21 mouse cellular contexts compared by ENCODE assay signal in the genomic region with DNA sequence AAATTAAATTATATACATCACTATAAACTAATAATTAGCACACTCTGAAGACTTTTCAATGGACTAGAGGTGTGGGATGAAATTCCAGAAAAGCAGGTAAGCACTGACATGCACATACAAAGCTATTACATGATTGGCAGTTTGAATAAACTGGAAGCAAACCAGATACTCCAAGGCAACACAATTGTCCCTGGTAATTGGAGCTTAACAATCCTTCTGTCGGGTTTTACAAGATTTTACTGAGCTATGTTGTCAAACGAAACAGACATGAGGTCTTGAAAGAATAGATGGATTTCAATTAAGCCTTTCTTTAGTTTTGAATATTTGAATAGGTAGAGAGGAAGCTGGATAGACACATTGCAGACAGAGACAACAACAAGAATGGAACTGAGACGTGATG.
DNase-seq lines count a peak whose midpoint lies in the region; ATAC-seq and TF ChIP-seq lines count a peak whose summit lies in the region.
"Had no signal": no experiment of that assay in that cellular context is flagged by ENCODE, and none has a peak within 500 bp of the region (broad histone marks: within the 10 kb centered on the region; RNA-seq: fewer than 3 reads in every experiment).

No protein-coding gene starts in this region.

- H3K9me3 ChIP-seq in embryonic facial prominence, embryonic 11.5 days (replicated peaks; ENCODE audit: control insufficient read depth, low read length), result no peaks in the 10 kb centered on the region
- no peaks in the 10 kb centered on the region for H3K9me3 ChIP-seq in embryonic facial prominence, embryonic 10.5 days
- H3K9me3 ChIP-seq: embryonic facial prominence, embryonic 12.5 days; embryonic facial prominence, embryonic 15.5 days; forebrain, embryonic 10.5 days; forebrain, embryonic 12.5 days had no signal

- H3K4me2 ChIP-seq in embryonic facial prominence, embryonic 11.5 days (ENCODE audit: low read depth, low read length), result no peak overlapping the region
- H3K4me2 ChIP-seq: embryonic facial prominence, embryonic 12.5 days; embryonic facial prominence, embryonic 15.5 days; forebrain, embryonic 12.5 days had no signal

- no peak for ATAC-seq in embryonic facial prominence, embryonic 11.5 days (replicated peaks; ENCODE audit: insufficient number of reproducible peaks, low FRiP score, low TSS enrichment, low read depth)
- ATAC-seq: forebrain, embryonic 14.5 days; forebrain, embryonic 16.5 days had no signal

- H3K4me1 ChIP-seq in embryonic facial prominence, embryonic 11.5 days (ENCODE audit: control insufficient read depth, insufficient read depth, low read length), result no peaks in the 10 kb centered on the region
- H3K4me1 ChIP-seq in embryonic facial prominence, embryonic 10.5 days, result 0 out of 2 replicates have a peak, but pooled peaks cover 3% of the 10 kb centered on the region
- H3K4me1 ChIP-seq: embryonic facial prominence, embryonic 12.5 days; embryonic facial prominence, embryonic 15.5 days had no signal

- 38% methylated on average over 3 of the region's 3 CpGs for WGBS in embryonic facial prominence, embryonic 11.5 days
- 46% methylated on average over 3 of the region's 3 CpGs for WGBS in embryonic facial prominence, embryonic 10.5 days

- TF ChIP-seq CTCF in brain, embryonic 14.5 days (IDR thresholded peaks at IDR 0.05; ENCODE audit: borderline replicate concordance, extremely low read depth, insufficient read depth, insufficient read length), result no peak

- H3K27ac ChIP-seq in embryonic facial prominence, embryonic 11.5 days (replicated peaks; ENCODE audit: low read depth, low read length), result no peak overlapping the region
- no peak overlapping the region for H3K27ac ChIP-seq in embryonic facial prominence, embryonic 10.5 days (replicated peaks)
- H3K27ac ChIP-seq: embryonic facial prominence, embryonic 12.5 days; embryonic facial prominence, embryonic 15.5 days; forebrain, embryonic 10.5 days; forebrain, embryonic 12.5 days had no signal

- peak; percentile 33 for DNase-seq in embryonic facial prominence, embryonic 11.5 days (ENCODE audit: low spot score)
- DNase-seq in embryonic facial prominence, embryonic 10.5 days (ENCODE audit: low spot score), result no peak
- DNase-seq in brain, embryonic 14.5 days (ENCODE audit: low read depth), result peak; percentile 30
- peak; percentile 13 for DNase-seq in mesoderm, embryonic 11.5 days (ENCODE audit: low read depth, low spot score)
- no peak for DNase-seq in B cell, adult 2 months
- DNase-seq in urinary bladder, postnatal 36 days (ENCODE audit: low spot score in 2 of 2), result no peak
- DNase-seq: adrenal gland, adult 2 months; adrenal gland, postnatal 10 days; adrenal gland, postnatal 25 days; cerebellum, adult 11-12 months; cerebellum, adult 2 months; cerebellum, adult 9-10 months; cerebellum, postnatal 10 days; cerebellum, postnatal 25 days had no signal

- H3K36me3 ChIP-seq in embryonic facial prominence, embryonic 11.5 days (replicated peaks; ENCODE audit: control insufficient read depth, insufficient read depth, low read depth, low read length), result no peaks in the 10 kb centered on the region
- no peaks in the 10 kb centered on the region for H3K36me3 ChIP-seq in embryonic facial prominence, embryonic 10.5 days (replicated peaks)
- H3K36me3 ChIP-seq: embryonic facial prominence, embryonic 12.5 days; embryonic facial prominence, embryonic 15.5 days; forebrain, embryonic 10.5 days; forebrain, embryonic 12.5 days had no signal

- H3K9ac ChIP-seq in embryonic facial prominence, embryonic 11.5 days (replicated peaks; ENCODE audit: low read length), result no peak overlapping the region
- H3K9ac ChIP-seq: embryonic facial prominence, embryonic 12.5 days; embryonic facial prominence, embryonic 15.5 days; forebrain, embryonic 12.5 days had no signal

- TF ChIP-seq POLR2A in brain, embryonic 14.5 days (IDR thresholded peaks at IDR 0.05; ENCODE audit: borderline replicate concordance, extremely low read depth, insufficient read depth, insufficient read length, poor library complexity, severe bottlenecking), result no peak

- no peaks in the 10 kb centered on the region for H3K27me3 ChIP-seq in embryonic facial prominence, embryonic 11.5 days (ENCODE audit: control insufficient read depth, insufficient read depth, low read length)
- no peaks in the 10 kb centered on the region for H3K27me3 ChIP-seq in embryonic facial prominence, embryonic 10.5 days (replicated peaks; ENCODE audit: low read depth, poor library complexity, severe bottlenecking)
- H3K27me3 ChIP-seq: embryonic facial prominence, embryonic 12.5 days; embryonic facial prominence, embryonic 15.5 days; forebrain, embryonic 12.5 days had no signal

- no peak overlapping the region for H3K4me3 ChIP-seq in embryonic facial prominence, embryonic 11.5 days (ENCODE audit: low read depth, low read length)
- H3K4me3 ChIP-seq in embryonic facial prominence, embryonic 10.5 days, result no peak overlapping the region
- H3K4me3 ChIP-seq: embryonic facial prominence, embryonic 12.5 days; embryonic facial prominence, embryonic 15.5 days; erythroblast, embryonic 14.5 days; forebrain, embryonic 10.5 days; forebrain, embryonic 12.5 days had no signal

Comparison
In these comparisons a context has a peak if more than half of its experiments do, and no peak if none do; other contexts are left out.
1. DNase-seq: peak in embryonic facial prominence, embryonic 11.5 days (single experiment), brain, embryonic 14.5 days (single experiment) and mesoderm, embryonic 11.5 days (single experiment); none in embryonic facial prominence, embryonic 10.5 days (single experiment), B cell, adult 2 months (0 of 2) and urinary bladder, postnatal 36 days (0 of 2).